ENCODE assay signal across 7 mouse cellular contexts in the genomic region with DNA sequence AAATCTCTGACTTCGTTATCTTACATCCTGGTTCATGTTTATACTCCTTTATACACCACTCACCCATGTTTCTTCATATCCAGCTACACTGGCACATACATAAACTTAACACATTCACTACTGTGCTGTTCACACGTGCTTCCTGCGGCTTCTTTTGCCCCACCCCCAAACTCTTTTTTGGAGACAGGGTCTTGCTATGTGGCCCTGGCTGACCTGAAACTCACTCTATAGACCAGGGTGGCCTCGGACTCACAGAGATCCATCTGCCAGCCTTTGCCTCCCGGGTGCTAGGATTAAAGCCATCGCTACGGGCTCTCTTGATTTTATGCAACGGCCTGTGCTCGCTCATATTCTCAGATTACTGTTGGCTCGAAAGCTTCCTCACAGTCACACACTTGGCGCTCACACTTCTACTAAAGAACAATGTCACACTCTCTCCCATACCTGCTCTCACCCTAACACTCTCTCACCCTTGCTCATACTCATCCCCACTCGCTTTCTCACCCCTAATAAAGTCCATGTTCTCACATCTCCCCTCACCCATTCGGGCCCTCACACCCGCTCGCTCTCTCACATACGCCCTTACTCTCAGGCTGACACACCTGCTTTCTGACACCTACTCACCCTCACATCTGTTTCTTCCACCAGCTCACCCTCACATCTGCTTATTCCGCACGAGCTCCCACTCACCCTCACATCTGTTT. TPM values are rescaled to one million over a fixed set of nuclear protein-coding genes. Genes with fewer than 3 reads are reported as not detected.
DNase-seq lines count a peak whose midpoint lies in the region; ATAC-seq and TF ChIP-seq lines count a peak whose summit lies in the region.

No protein-coding gene starts in this region.

- no peak for DNase-seq in left cerebral cortex, adult 2 months (ENCODE audit: extremely low spot score in 1 of 2, low spot score in 2 of 2)
- DNase-seq in left cerebral cortex, postnatal 25 days (ENCODE audit: low spot score in 2 of 2) = no peak
- peak; percentile 10 for DNase-seq in R1 (ENCODE audit: low read depth, low spot score)
- DNase-seq in limb, embryonic 10.5 days (ENCODE audit: low spot score) = no peak
- DNase-seq in neural tube, embryonic 11.5 days (ENCODE audit: low spot score) = no peak
- DNase-seq in right cerebral cortex, postnatal 4 days = no peak

- peak overlapping the region; percentile 67 for H3K9ac ChIP-seq in neural tube, embryonic 11.5 days (ENCODE audit: low read length)

- H3K4me1 ChIP-seq in limb, embryonic 10.5 days = peaks cover 22% of the 10 kb centered on the region
- peaks cover 15% of the 10 kb centered on the region for H3K4me1 ChIP-seq in neural tube, embryonic 11.5 days (ENCODE audit: control insufficient read depth, insufficient read depth, low read length)

- H3K27me3 ChIP-seq in limb, embryonic 10.5 days (ENCODE audit: low read depth, poor library complexity, severe bottlenecking) = no peaks in the 10 kb centered on the region
- H3K27me3 ChIP-seq in neural tube, embryonic 11.5 days (ENCODE audit: control insufficient read depth, insufficient read depth, low read length) = no peaks in the 10 kb centered on the region

- peak; percentile 38 for ATAC-seq in erythroblast, adult 5-6 weeks (replicated peaks; ENCODE audit: low FRiP score, poor library complexity, severe bottlenecking)
- no peak for ATAC-seq in neural tube, embryonic 11.5 days (ENCODE audit: insufficient read depth, low FRiP score, low TSS enrichment)

- 19% methylated on average over 18 of the region's 18 CpGs for WGBS in limb, embryonic 10.5 days
- WGBS in neural tube, embryonic 11.5 days = 22% methylated on average over 18 of the region's 18 CpGs

- no peaks in the 10 kb centered on the region for H3K36me3 ChIP-seq in limb, embryonic 10.5 days
- no peaks in the 10 kb centered on the region for H3K36me3 ChIP-seq in neural tube, embryonic 11.5 days (ENCODE audit: control insufficient read depth, insufficient read depth, low read length)

- TF ChIP-seq CTCF in left cerebral cortex, adult 2 months (IDR thresholded peaks at IDR 0.05) = no peak

- peak overlapping the region; percentile 87 for H3K27ac ChIP-seq in left cerebral cortex, adult 2 months
- H3K27ac ChIP-seq in limb, embryonic 10.5 days = peak overlapping the region; percentile 87
- H3K27ac ChIP-seq in neural tube, embryonic 11.5 days (ENCODE audit: low read depth, low read length) = no peak overlapping the region

- intact Hi-C loops in left cerebral cortex, adult 2 months (cut with DNase I) = loop anchor here (10.0 kb wide), 1 partner anchor 366 kb away; no protein-coding TSS in a partner anchor
- intact Hi-C loops in left cerebral cortex, postnatal 25 days (cut with DNase I) = no loop called here

- H3K4me2 ChIP-seq in neural tube, embryonic 11.5 days (ENCODE audit: low read depth) = peak overlapping the region; percentile 56

- peak overlapping the region; percentile 84 for H3K4me3 ChIP-seq in left cerebral cortex, adult 2 months
- peak overlapping the region; percentile 91 for H3K4me3 ChIP-seq in limb, embryonic 10.5 days
- peak overlapping the region; percentile 54 for H3K4me3 ChIP-seq in neural tube, embryonic 11.5 days (ENCODE audit: low read depth, low read length)

- H3K9me3 ChIP-seq in limb, embryonic 10.5 days (replicated peaks) = no peaks in the 10 kb centered on the region
- H3K9me3 ChIP-seq in neural tube, embryonic 11.5 days (ENCODE audit: control insufficient read depth, low read length) = no peaks in the 10 kb centered on the region

RNA-seq across cellular contexts. Expression of a gene that starts 0.7 kb away (rescaled TPM):
- total RNA-seq in left cerebral cortex, adult 2 months (2021) = 10 to 100 TPM; 59.2 to 72.0 TPM
- 10 to 100 TPM; 66.7 to 68.0 TPM for total RNA-seq in left cerebral cortex, postnatal 25 days (2021)
- 4.0 and 7.5 TPM in 2 replicates for total RNA-seq in erythroblast, adult 5-6 weeks (2015; ENCODE audit: low replicate concordance)
- total RNA-seq in erythroblast, adult 5-6 weeks (2017; ENCODE audit: low replicate concordance) = 7.5 and 8.1 TPM in 2 replicates
- 26.7 and 27.3 TPM in 2 replicates for polyA plus RNA-seq in limb, embryonic 10.5 days (2016; fragmentation: Nextera tagmentation; extraction: Ambion mirVana)
- polyA plus RNA-seq in neural tube, embryonic 11.5 days (2014; fragmentation: Nextera tagmentation; extraction: Ambion mirVana) = 28.2 and 32.9 TPM in 2 replicates

RNA-seq across cellular contexts. Expression of a gene that starts 23.0 kb away (rescaled TPM):
- 100 to 1,000 TPM; 191 to 201 TPM for total RNA-seq in left cerebral cortex, adult 2 months (2021)
- 100 to 1,000 TPM; 194 to 208 TPM for total RNA-seq in left cerebral cortex, postnatal 25 days (2021)
- total RNA-seq in erythroblast, adult 5-6 weeks (2015; ENCODE audit: low replicate concordance) = 39.9 and 43.4 TPM in 2 replicates
- total RNA-seq in erythroblast, adult 5-6 weeks (2017; ENCODE audit: low replicate concordance) = 59.3 and 64.1 TPM in 2 replicates
- polyA plus RNA-seq in limb, embryonic 10.5 days (2016; fragmentation: Nextera tagmentation; extraction: Ambion mirVana) = 84.6 and 92.5 TPM in 2 replicates
- 89.6 and 100 TPM in 2 replicates for polyA plus RNA-seq in neural tube, embryonic 11.5 days (2014; fragmentation: Nextera tagmentation; extraction: Ambion mirVana)

Comparison
In these comparisons a context has a peak if more than half of its experiments do, and no peak if none do; other contexts are left out.
1. RNA of a gene that starts 0.7 kb away (total RNA-seq): 59.2 to 72.0 TPM in left cerebral cortex, adult 2 months and 66.7 to 68.0 TPM in left cerebral cortex, postnatal 25 days; 4.0 to 8.1 TPM in erythroblast, adult 5-6 weeks; every median in the first group is over 4 times any median in the second.
2. Peak in every context shown above with its lines, with median percentiles within 50 percentile points of each other: H3K4me3 ChIP-seq.